Mouse (Mus musculus): Measurements from ENCODE around the gene Ppfia2.

DNA sequence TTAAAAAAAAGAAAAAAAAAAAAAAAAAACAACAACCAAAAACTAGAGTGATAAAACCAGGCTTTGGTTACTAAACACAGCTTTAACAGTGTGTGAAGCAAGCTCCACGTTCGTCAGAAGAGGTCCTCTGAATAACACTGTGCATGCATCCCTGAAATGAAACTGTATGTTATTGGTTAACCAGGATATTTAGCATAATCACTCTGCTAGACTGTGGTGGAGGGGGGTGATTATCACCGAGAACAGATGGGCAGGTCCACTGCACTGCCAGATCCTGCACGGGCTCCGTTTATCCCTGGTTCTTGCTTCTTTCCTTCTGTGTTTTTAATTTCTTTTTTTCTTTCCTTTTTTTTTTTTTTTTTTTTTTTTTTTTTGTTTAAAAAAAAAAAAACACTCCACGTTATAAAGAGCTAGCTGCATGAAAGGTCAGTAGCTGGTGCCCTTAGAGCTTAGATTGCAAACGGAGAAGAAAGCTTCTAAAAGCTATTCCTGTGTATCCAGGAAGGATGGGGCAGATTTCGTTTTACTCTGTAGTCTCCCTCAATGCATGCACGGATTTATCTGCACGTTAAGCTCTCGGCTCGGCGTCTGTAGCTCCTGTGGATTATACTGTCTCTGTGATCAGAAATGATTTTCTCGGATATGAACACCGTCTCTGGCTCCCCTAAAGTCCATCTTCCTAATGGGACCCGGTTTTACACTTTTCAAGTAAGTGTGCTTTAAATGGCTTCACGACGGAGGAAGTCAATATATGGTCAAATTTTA, 162.2 kb downstream of the Ppfia2 start:
- TF ChIP-seq POLR2A (IDR thresholded peaks at IDR 0.05; ENCODE audit: low read depth, low read length) (no peak), CTCF (IDR thresholded peaks at IDR 0.05; ENCODE audit: extremely low read depth, insufficient read depth, insufficient read length, insufficient replicate concordance) (no peak)

All from spleen, adult 2 months (tissue).